Mouse (Mus musculus) embryonic facial prominence, embryonic 15.5 days (tissue): ENCODE measurements at regions not wholly inside any gene's neighbourhood (a gene's known extent, or its start where the extent isn't known, plus 50 kb on each side); places are given as distances from the start of the nearest gene placed in this dataset.

Experiments used
- ATAC-seq: fragments of 200-750 bp; cut with Nextera tagmentation; 2 replicates; pipeline ENCODE4 v1.8.0; 2017; ENCODE audit warnings: low read depth, moderate TSS enrichment; ENCODE audit not compliant: insufficient number of reproducible peaks, low FRiP score, low TSS enrichment
- H3K27ac ChIP-seq: fragments of 300-500 bp; sonication (generic); replicated peaks from 2 replicates; pipeline ENCODE4 v1.5.1; 2015; ENCODE audit warnings: mild to moderate bottlenecking, inconsistent platforms
- H3K27me3 ChIP-seq: fragments of 300-500 bp; sonication (generic); 2 replicates; pipeline ENCODE4 v1.6.1; 2015; ENCODE audit warnings: inconsistent platforms
- H3K36me3 ChIP-seq: fragments of 300-500 bp; sonication (generic); 2 replicates; pipeline ENCODE4 v1.6.1; 2015; ENCODE audit warnings: mild to moderate bottlenecking, inconsistent platforms
- H3K4me1 ChIP-seq: fragments of 300-500 bp; sonication (generic); 2 replicates; pipeline ENCODE4 v1.6.1; 2015; ENCODE audit warnings: inconsistent platforms
- H3K4me2 ChIP-seq: fragments of 300-500 bp; sonication (generic); replicated peaks from 2 replicates; pipeline ENCODE4 v1.6.1; 2015; ENCODE audit warnings: mild to moderate bottlenecking, inconsistent platforms
- H3K4me3 ChIP-seq: fragments of 300-500 bp; sonication (generic); replicated peaks from 2 replicates; pipeline ENCODE4 v1.5.1; 2015; ENCODE audit warnings: mild to moderate bottlenecking, inconsistent platforms
- H3K9ac ChIP-seq: fragments of 300-500 bp; sonication (generic); 2 replicates; pipeline ENCODE4 v1.6.1; 2015; ENCODE audit warnings: inconsistent platforms
- H3K9me3 ChIP-seq: fragments of 300-500 bp; sonication (generic); replicated peaks from 2 replicates; pipeline ENCODE4 v1.6.1; 2016; ENCODE audit warnings: inconsistent platforms
- WGBS: fragments of 180-500 bp; shearing (Covaris S2); methylation state at CpG from one replicate; pipeline ENCODE4 v1.1.7; 2015; 5-methylcytosine and 5-hydroxymethylcytosine counted together

DNA sequence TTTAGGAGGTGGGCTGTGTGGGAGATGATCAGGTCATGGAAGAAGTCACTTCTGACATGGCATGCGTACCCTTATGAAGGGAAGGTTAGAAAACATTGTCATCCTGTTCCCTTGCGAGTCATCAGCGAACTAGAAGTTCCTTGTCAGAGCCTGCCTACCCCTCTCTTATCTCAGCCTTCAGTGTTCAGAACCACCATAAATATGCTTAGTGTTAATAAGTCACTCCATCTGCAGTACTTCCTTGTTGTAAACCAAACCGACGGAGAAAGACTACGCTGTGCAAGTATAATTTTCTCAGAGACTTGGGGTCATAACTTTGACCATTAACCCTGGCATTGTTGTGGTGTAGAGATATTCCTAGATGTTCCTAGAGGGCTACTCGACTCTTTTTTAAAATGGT, 477.6 kb downstream of the Fut8 start:
- Histone ChIP-seq H3K4me3 (no peak overlapping the region), H3K36me3 (no peaks in the 10 kb centered on the region), H3K27me3 (no peaks in the 10 kb centered on the region), H3K9ac (no peak overlapping the region), H3K4me1 (no peaks in the 10 kb centered on the region), H3K9me3 (no peaks in the 10 kb centered on the region), H3K4me2 (no peak overlapping the region), H3K27ac (no peak overlapping the region)
- 77% methylated on average over 7 of the region's 7 CpGs for WGBS
- ATAC-seq: no peak

DNA sequence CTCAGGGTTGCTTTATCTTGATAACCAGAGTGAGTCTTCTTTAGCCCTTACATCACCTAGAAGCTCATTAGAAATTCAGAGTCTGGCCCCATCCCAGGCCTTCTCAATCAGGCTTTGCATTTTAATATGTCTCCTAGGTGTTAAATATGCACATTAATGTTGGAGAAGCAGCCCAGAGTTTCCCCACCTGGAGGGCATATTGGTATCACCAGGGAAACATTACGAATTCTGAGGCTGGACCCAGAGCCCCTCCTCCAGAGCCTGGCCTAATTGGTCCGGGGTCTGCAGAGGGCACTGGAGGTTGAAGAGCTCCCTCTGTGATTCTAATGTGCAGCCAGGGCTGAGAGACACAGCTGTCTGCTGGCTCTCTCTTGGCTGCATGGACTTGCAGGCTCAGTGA, 478.1 kb downstream of the Fut8 start:
- Histone ChIP-seq H3K4me2 (no peak overlapping the region), H3K36me3 (no peaks in the 10 kb centered on the region), H3K4me1 (no peaks in the 10 kb centered on the region), H3K4me3 (no peak overlapping the region), H3K27me3 (no peaks in the 10 kb centered on the region), H3K9ac (no peak overlapping the region), H3K27ac (no peak overlapping the region), H3K9me3 (no peaks in the 10 kb centered on the region)
- no peak for ATAC-seq
- 15% methylated on average over 2 of the region's 2 CpGs for WGBS

DNA sequence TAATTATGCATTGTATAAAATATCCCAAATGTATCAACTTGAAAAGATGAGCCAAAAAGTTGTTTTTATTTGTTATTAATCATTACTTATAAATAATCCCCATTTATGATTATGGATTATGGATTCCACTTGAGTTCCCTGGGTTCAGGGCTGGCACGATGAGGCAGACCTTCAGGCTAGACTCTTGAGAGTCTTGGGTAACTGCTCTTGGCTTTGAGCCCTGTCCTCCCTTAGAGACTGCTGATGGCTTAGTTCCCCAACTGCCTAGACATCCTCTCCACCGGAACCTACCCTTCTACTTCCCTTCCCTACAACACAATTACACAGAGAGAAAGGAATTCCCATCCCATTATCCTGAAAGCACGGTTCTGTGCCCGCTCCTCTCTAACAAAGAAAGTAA, 466.3 kb upstream of the Gm6657 start:
- no peaks in the 10 kb centered on the region for H3K36me3 ChIP-seq
- no peaks in the 10 kb centered on the region for H3K27me3 ChIP-seq
- no peak overlapping the region for H3K9ac ChIP-seq
- H3K9me3 ChIP-seq: no peaks in the 10 kb centered on the region
- no peak overlapping the region for H3K4me2 ChIP-seq
- 63% methylated on average over 4 of the region's 4 CpGs for WGBS
- no peaks in the 10 kb centered on the region for H3K4me1 ChIP-seq
- no peak overlapping the region for H3K27ac ChIP-seq
- H3K4me3 ChIP-seq: no peak overlapping the region
- no peak for ATAC-seq

DNA sequence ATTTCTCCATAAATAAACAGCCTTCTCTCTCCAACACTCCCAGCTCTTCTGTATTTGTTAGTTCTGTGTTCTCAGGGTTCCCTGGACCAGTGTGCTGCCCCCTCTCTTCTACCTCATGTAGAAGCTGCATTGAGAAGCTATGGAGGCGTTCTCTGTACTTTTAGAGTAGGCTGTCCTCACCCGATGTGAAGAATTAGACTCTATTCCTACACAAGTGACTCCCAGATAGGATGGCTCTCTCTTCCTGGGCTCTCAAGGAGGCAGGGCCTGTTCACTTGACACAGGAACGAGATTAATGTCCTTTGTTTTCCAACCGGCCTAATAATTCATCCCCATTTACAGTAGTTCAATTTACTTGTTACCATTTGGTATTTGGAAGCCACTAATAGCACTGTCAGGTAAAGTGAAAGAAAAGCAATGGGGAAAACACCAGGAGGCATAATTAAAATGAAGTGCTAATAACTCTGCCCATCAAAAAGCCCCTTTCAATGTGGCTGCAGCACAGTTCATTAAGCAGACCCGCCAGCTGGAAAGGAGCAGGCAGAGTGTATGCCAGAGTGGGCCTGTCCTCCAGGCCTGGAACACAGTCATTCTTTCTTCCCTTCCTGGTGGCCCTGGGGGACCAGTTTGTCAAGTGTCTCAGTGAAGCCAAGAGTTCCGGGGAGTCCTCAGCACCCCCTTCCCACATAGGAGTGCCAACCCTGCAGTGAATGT, 454.8 kb upstream of the Gm6657 start:
- Histone ChIP-seq H3K27ac (no peak overlapping the region), H3K27me3 (no peaks in the 10 kb centered on the region), H3K4me2 (no peak overlapping the region), H3K9me3 (no peaks in the 10 kb centered on the region), H3K4me1 (no peaks in the 10 kb centered on the region), H3K4me3 (no peak overlapping the region), H3K9ac (no peak overlapping the region), H3K36me3 (no peaks in the 10 kb centered on the region)
- ATAC-seq: no peak
- WGBS: 63% methylated on average over 6 of the region's 6 CpGs

DNA sequence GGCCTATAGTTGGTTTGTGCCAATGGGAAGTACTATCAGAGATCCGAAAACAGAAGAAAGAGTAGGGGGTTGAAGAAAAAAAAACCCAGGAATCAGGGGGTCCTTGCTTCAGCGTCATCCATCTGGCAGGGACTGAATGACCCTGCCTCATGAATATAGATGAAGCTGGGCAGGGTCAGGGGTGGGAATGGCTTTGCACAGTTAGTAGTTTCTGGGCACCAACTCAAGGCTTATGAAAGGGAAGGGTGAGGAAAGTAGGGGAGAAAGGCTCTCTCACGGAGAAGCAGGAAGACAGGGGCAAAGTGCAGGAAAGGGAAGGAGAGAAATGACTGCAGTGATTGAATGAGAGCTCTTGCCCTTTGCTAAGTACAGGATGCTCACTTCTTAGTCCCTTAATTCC, 451.3 kb upstream of the Gm6657 start:
- no peak overlapping the region for H3K9ac ChIP-seq
- H3K27me3 ChIP-seq: no peaks in the 10 kb centered on the region
- H3K9me3 ChIP-seq: no peaks in the 10 kb centered on the region
- ATAC-seq: no peak
- WGBS: 63% methylated on average over 3 of the region's 3 CpGs
- H3K4me1 ChIP-seq: no peaks in the 10 kb centered on the region
- H3K4me3 ChIP-seq: no peak overlapping the region
- H3K27ac ChIP-seq: no peak overlapping the region
- H3K36me3 ChIP-seq: no peaks in the 10 kb centered on the region
- H3K4me2 ChIP-seq: no peak overlapping the region

DNA sequence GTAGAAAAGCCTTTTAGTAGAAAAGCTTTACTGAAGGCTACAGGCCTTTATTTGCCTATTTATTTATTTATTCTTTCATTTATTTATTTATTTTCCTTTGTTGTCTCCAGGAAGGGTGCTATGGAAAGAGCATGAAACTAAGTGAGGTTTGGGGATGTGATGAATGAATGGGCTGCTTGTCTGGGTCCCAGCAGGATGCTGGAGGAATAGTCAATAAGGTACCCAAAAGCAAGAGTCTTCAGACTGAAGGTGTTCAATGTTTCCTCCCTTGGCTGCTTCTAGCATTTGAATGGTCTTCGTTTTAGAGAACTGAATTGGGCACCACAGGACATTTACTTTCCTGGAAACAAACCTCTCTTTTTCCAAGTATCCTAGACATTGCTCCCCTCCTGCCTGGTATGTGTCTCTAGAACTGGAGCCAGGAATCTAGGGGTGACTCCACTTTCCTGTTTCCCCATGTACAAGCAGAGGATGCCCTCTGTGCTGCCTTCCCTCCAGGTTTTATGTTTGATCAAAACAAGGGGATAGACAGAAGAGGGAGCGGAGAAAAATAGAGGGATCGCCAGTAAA, 444.5 kb upstream of the Gm6657 start:
- ATAC-seq: no peak
- H3K27ac ChIP-seq: no peak overlapping the region

DNA sequence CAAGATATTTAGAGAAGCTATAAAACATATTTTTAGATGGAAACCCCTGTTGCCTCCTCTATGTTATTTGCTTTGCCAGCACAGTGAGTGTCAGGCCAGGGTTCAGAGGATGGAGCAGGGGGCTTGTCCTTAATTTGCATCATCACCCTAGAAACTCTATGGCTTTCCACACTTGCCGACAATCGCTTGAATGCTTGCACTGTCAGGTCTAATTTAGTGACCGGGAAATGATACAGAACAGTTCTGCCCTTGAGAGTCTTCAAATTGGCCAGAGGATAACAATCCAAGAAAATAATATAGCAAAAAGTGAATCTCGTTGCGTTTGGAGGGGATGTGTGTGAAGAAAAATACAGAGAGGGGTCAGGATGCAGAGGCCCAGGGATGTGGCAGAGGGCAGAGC, 441.9 kb upstream of the Gm6657 start:
- ATAC-seq: no peak
- Histone ChIP-seq H3K9me3 (no peaks in the 10 kb centered on the region), H3K27ac (no peak overlapping the region), H3K9ac (no peak overlapping the region), H3K4me3 (no peak overlapping the region), H3K36me3 (no peaks in the 10 kb centered on the region), H3K27me3 (no peaks in the 10 kb centered on the region), H3K4me2 (no peak overlapping the region), H3K4me1 (no peaks in the 10 kb centered on the region)
- 78% methylated on average over 5 of the region's 5 CpGs for WGBS

More for the DNA sequence above, 444.5 kb upstream of the Gm6657 start:
- no peaks in the 10 kb centered on the region for H3K36me3 ChIP-seq
- no peaks in the 10 kb centered on the region for H3K27me3 ChIP-seq
- H3K4me1 ChIP-seq: no peaks in the 10 kb centered on the region
- H3K9ac ChIP-seq: no peak overlapping the region
- H3K4me2 ChIP-seq: no peak overlapping the region
- H3K9me3 ChIP-seq: no peaks in the 10 kb centered on the region
- 68% methylated on average over 3 of the region's 3 CpGs for WGBS
- H3K4me3 ChIP-seq: no peak overlapping the region

DNA sequence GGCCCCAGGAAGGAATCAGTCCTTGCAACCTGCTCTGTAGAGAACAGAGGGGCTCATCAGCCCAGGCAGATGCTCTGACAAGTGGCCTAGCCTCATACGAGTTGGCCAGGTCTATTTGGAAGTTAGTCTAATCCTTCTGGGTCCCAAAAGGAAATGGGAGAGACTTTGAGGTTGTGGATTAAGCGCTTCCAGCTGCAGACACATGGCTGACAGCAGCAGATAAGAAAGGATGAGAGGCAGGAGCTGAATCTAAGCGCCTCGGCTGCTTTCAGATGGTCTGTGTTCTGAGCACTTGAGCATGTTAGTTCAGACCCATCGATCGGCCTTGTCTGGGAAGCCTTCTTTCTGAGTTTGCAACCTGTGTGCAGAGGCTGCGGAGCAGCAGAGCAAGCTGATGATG, 438.0 kb upstream of the Gm6657 start:
- Histone ChIP-seq H3K4me1 (no peaks in the 10 kb centered on the region), H3K9me3 (no peaks in the 10 kb centered on the region), H3K4me3 (no peak overlapping the region), H3K9ac (no peak overlapping the region), H3K36me3 (no peaks in the 10 kb centered on the region), H3K27me3 (no peaks in the 10 kb centered on the region), H3K27ac (no peak overlapping the region), H3K4me2 (no peak overlapping the region)
- WGBS: 62% methylated on average over 7 of the region's 7 CpGs
- no peak for ATAC-seq

DNA sequence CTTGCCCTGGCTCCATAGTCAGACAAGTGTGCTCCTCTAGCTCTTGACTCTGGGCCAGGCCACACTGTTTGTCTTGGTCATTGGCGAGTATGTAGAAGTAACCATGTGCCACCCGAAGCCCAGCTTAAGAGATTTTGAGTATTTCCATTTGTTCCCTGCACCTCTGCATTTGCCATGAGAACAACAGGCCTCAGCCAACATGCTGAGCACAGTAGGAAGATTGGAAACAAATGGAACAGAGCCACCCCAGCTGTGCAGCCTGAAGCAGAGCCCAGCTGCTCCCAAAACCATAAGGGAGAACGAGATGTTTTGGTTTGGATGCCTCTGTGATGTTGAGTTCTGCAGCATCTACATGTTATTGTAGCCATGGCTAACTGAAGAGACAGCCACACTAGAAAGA, 433.1 kb upstream of the Gm6657 start:
- Histone ChIP-seq H3K9ac (no peak overlapping the region), H3K27ac (no peak overlapping the region)
- WGBS: 62% methylated on average over 3 of the region's 3 CpGs

DNA sequence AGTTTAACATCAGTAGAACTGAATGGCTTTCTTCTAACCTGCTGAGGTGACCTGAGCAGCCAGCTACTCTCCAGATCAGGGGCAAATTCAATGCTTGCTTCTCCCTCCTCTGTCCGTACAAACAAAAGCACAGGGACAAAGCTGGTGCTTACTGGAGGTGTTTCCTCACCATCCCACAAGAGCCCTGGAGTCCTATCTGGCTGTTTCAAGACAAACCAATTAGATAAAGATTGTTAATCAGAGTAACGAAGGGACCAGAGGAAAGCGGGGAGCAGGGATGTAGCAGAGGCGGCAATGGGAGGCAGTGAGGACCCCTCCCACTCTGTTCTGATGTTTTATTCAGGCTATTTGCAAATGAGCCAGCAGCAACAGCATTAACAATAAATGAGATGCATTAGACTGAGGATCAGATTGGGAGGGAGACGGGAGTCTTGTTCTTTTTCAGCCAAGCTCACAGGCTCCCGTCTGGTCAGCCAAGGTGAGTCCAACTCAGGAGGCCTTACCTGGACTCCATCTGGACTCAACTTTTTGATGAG, 418.0 kb upstream of the Gm6657 start:
- no peak for ATAC-seq
- no peak overlapping the region for H3K27ac ChIP-seq
- no peaks in the 10 kb centered on the region for H3K9me3 ChIP-seq
- no peak overlapping the region for H3K9ac ChIP-seq
- no peaks in the 10 kb centered on the region for H3K36me3 ChIP-seq
- H3K4me3 ChIP-seq: no peak overlapping the region
- no peaks in the 10 kb centered on the region for H3K4me1 ChIP-seq
- no peaks in the 10 kb centered on the region for H3K27me3 ChIP-seq
- WGBS: 89% methylated on average over 6 of the region's 6 CpGs
- H3K4me2 ChIP-seq: no peak overlapping the region

More for the DNA sequence above, 433.1 kb upstream of the Gm6657 start:
- no peaks in the 10 kb centered on the region for H3K36me3 ChIP-seq
- H3K9me3 ChIP-seq: no peaks in the 10 kb centered on the region
- no peaks in the 10 kb centered on the region for H3K4me1 ChIP-seq
- H3K27me3 ChIP-seq: no peaks in the 10 kb centered on the region
- ATAC-seq: no peak
- no peak overlapping the region for H3K4me2 ChIP-seq
- no peak overlapping the region for H3K4me3 ChIP-seq

DNA sequence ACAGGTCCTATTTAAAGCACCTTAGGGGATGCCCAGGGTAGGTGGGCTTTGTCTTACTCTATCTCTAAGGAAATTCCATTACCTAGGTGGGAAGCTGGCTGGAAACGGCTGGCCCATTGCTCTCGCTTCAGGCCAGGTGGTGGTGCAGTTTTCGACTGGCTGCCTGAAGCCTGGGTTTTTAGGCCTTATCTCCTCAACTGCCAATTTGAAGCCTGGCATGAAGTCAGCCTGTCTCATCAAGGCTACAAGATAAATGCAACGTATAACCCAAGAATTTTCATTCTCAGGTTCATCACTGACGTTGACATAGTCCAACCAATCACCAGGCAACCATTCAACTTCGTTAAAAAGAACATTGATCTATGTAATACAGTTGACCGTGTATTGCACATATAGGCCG, 417.3 kb upstream of the Gm6657 start:
- no peaks in the 10 kb centered on the region for H3K9me3 ChIP-seq
- H3K4me3 ChIP-seq: no peak overlapping the region
- no peak for ATAC-seq
- H3K27me3 ChIP-seq: no peaks in the 10 kb centered on the region
- H3K36me3 ChIP-seq: no peaks in the 10 kb centered on the region
- WGBS: 89% methylated on average over 8 of the region's 8 CpGs
- H3K27ac ChIP-seq: no peak overlapping the region
- no peaks in the 10 kb centered on the region for H3K4me1 ChIP-seq
- H3K4me2 ChIP-seq: no peak overlapping the region
- no peak overlapping the region for H3K9ac ChIP-seq
